Mouse (Mus musculus): ENCODE results near the gene Apol6. TPM values are rescaled to one million over a fixed set of nuclear protein-coding genes. Genes with fewer than 3 reads are reported as not detected.

Apol6 gene
- polyA plus RNA-seq, 1 experiment from 2014 or later: not detected

GRCm38 (mm10) chr15:77068439-77068861, 23.9 kb downstream of the Apol6 start:
- no peak overlapping the region for H3K9ac ChIP-seq (ENCODE audit: low read length)

GRCm38 (mm10) chr15:77069019-77069418, 24.5 kb downstream of the Apol6 start:
- Histone ChIP-seq H3K4me3 (ENCODE audit: low read depth, low read length) (no peak overlapping the region), H3K36me3 (ENCODE audit: control insufficient read depth, insufficient read depth, low read length) (no peaks in the 10 kb centered on the region), H3K27me3 (ENCODE audit: control insufficient read depth, insufficient read depth, low read length) (no peaks in the 10 kb centered on the region), H3K4me2 (ENCODE audit: low read depth, low read length, severe bottlenecking) (no peak overlapping the region), H3K9me3 (ENCODE audit: control insufficient read depth, low read length) (no peaks in the 10 kb centered on the region), H3K9ac (ENCODE audit: low read length) (no peak overlapping the region), H3K4me1 (replicated peaks; ENCODE audit: control insufficient read depth, insufficient read depth, low read length) (no peaks in the 10 kb centered on the region), H3K27ac (ENCODE audit: low read depth, low read length) (no peak overlapping the region)
- DNase-seq (ENCODE audit: low spot score): no peak
- no peak for ATAC-seq (replicated peaks; ENCODE audit: low FRiP score)
- WGBS: 90% methylated on average over 3 of the region's 3 CpGs

More at GRCm38 (mm10) chr15:77068439-77068861, 23.9 kb downstream of the Apol6 start:
- no peak for ATAC-seq (replicated peaks; ENCODE audit: low FRiP score)
- H3K4me2 ChIP-seq (ENCODE audit: low read depth, low read length, severe bottlenecking): no peak overlapping the region
- no peaks in the 10 kb centered on the region for H3K4me1 ChIP-seq (replicated peaks; ENCODE audit: control insufficient read depth, insufficient read depth, low read length)
- 76% methylated on average over 3 of the region's 3 CpGs for WGBS
- H3K36me3 ChIP-seq (ENCODE audit: control insufficient read depth, insufficient read depth, low read length): no peaks in the 10 kb centered on the region
- H3K27ac ChIP-seq (ENCODE audit: low read depth, low read length): no peak overlapping the region
- H3K9me3 ChIP-seq (ENCODE audit: control insufficient read depth, low read length): no peaks in the 10 kb centered on the region
- no peaks in the 10 kb centered on the region for H3K27me3 ChIP-seq (ENCODE audit: control insufficient read depth, insufficient read depth, low read length)
- no peak for DNase-seq (ENCODE audit: low spot score)
- H3K4me3 ChIP-seq (ENCODE audit: low read depth, low read length): no peak overlapping the region

- DNase-seq (ENCODE audit: low spot score) (no peak), ATAC-seq (replicated peaks; ENCODE audit: low FRiP score) (no peak)
- 89% methylated on average over 11 of the region's 11 CpGs for WGBS
- no peaks in the 10 kb centered on the region for H3K36me3 ChIP-seq (ENCODE audit: control insufficient read depth, insufficient read depth, low read length)
- no peak overlapping the region for H3K4me3 ChIP-seq (ENCODE audit: low read depth, low read length)
- H3K4me1 ChIP-seq (replicated peaks; ENCODE audit: control insufficient read depth, insufficient read depth, low read length): no peaks in the 10 kb centered on the region
- H3K4me2 ChIP-seq (ENCODE audit: low read depth, low read length, severe bottlenecking): no peak overlapping the region
- H3K27me3 ChIP-seq (ENCODE audit: control insufficient read depth, insufficient read depth, low read length): no peaks in the 10 kb centered on the region
- no peaks in the 10 kb centered on the region for H3K9me3 ChIP-seq (ENCODE audit: control insufficient read depth, low read length)
- H3K9ac ChIP-seq (ENCODE audit: low read length): no peak overlapping the region
- H3K27ac ChIP-seq (ENCODE audit: low read depth, low read length): no peak overlapping the region
Observed at GRCm38 (mm10) chr15:77070745-77071268, 26.3 kb downstream of the Apol6 start.

GRCm38 (mm10) chr15:77071501-77071900, 27.0 kb downstream of the Apol6 start:
- no peak overlapping the region for H3K4me3 ChIP-seq (ENCODE audit: low read depth, low read length)
- 29% methylated on average over 10 of the region's 10 CpGs for WGBS
- ATAC-seq (replicated peaks; ENCODE audit: low FRiP score) (no peak), DNase-seq (ENCODE audit: low spot score) (peak; percentile 65)
- H3K4me1 ChIP-seq (replicated peaks; ENCODE audit: control insufficient read depth, insufficient read depth, low read length): no peaks in the 10 kb centered on the region
- no peaks in the 10 kb centered on the region for H3K9me3 ChIP-seq (ENCODE audit: control insufficient read depth, low read length)
- H3K27ac ChIP-seq (ENCODE audit: low read depth, low read length): no peak overlapping the region
- no peak overlapping the region for H3K9ac ChIP-seq (ENCODE audit: low read length)
- H3K4me2 ChIP-seq (ENCODE audit: low read depth, low read length, severe bottlenecking): no peak overlapping the region
- H3K36me3 ChIP-seq (ENCODE audit: control insufficient read depth, insufficient read depth, low read length): no peaks in the 10 kb centered on the region; the same call in 1 of the 2 replicates
- H3K27me3 ChIP-seq (ENCODE audit: control insufficient read depth, insufficient read depth, low read length): no peaks in the 10 kb centered on the region

- no peak overlapping the region for H3K4me3 ChIP-seq (ENCODE audit: low read depth, low read length)
- ATAC-seq (replicated peaks; ENCODE audit: low FRiP score): no peak
- H3K4me1 ChIP-seq (replicated peaks; ENCODE audit: control insufficient read depth, insufficient read depth, low read length): no peaks in the 10 kb centered on the region
- H3K4me2 ChIP-seq (ENCODE audit: low read depth, low read length, severe bottlenecking): no peak overlapping the region
- no peak overlapping the region for H3K27ac ChIP-seq (ENCODE audit: low read depth, low read length)
- no peak overlapping the region for H3K9ac ChIP-seq (ENCODE audit: low read length)
- no peaks in the 10 kb centered on the region; the same call in 1 of the 2 replicates for H3K36me3 ChIP-seq (ENCODE audit: control insufficient read depth, insufficient read depth, low read length)
- no peaks in the 10 kb centered on the region for H3K27me3 ChIP-seq (ENCODE audit: control insufficient read depth, insufficient read depth, low read length)
- H3K9me3 ChIP-seq (ENCODE audit: control insufficient read depth, low read length): no peaks in the 10 kb centered on the region
- DNase-seq (ENCODE audit: low spot score): no peak
- WGBS: 74% methylated on average over 4 of the region's 4 CpGs
Observed at GRCm38 (mm10) chr15:77072556-77073163, 28.1 kb downstream of the Apol6 start.

- no peak overlapping the region for H3K4me2 ChIP-seq (ENCODE audit: low read depth, low read length, severe bottlenecking)
- DNase-seq (ENCODE audit: low spot score) (no peak), ATAC-seq (replicated peaks; ENCODE audit: low FRiP score) (no peak)
- H3K9me3 ChIP-seq (ENCODE audit: control insufficient read depth, low read length): no peaks in the 10 kb centered on the region
- no peak overlapping the region for H3K4me3 ChIP-seq (ENCODE audit: low read depth, low read length)
- 86% methylated on average over 3 of the region's 3 CpGs for WGBS
- no peaks in the 10 kb centered on the region; the same call in 1 of the 2 replicates for H3K36me3 ChIP-seq (ENCODE audit: control insufficient read depth, insufficient read depth, low read length)
- no peaks in the 10 kb centered on the region for H3K4me1 ChIP-seq (replicated peaks; ENCODE audit: control insufficient read depth, insufficient read depth, low read length)
- no peak overlapping the region for H3K27ac ChIP-seq (ENCODE audit: low read depth, low read length)
- no peak overlapping the region for H3K9ac ChIP-seq (ENCODE audit: low read length)
- H3K27me3 ChIP-seq (ENCODE audit: control insufficient read depth, insufficient read depth, low read length): no peaks in the 10 kb centered on the region
Observed at GRCm38 (mm10) chr15:77076523-77076922, 32.0 kb downstream of the Apol6 start.

- 95% methylated on average over 9 of the region's 9 CpGs for WGBS
- H3K27me3 ChIP-seq (ENCODE audit: control insufficient read depth, insufficient read depth, low read length): no peaks in the 10 kb centered on the region
- no peak for DNase-seq (ENCODE audit: low spot score)
- H3K4me3 ChIP-seq (ENCODE audit: low read depth, low read length): no peak overlapping the region
- ATAC-seq (replicated peaks; ENCODE audit: low FRiP score): no peak
- no peak overlapping the region for H3K4me2 ChIP-seq (ENCODE audit: low read depth, low read length, severe bottlenecking)
- no peaks in the 10 kb centered on the region; the same call in 1 of the 2 replicates for H3K4me1 ChIP-seq (replicated peaks; ENCODE audit: control insufficient read depth, insufficient read depth, low read length)
- no peak overlapping the region for H3K27ac ChIP-seq (ENCODE audit: low read depth, low read length)
- H3K9ac ChIP-seq (ENCODE audit: low read length): no peak overlapping the region
- no peaks in the 10 kb centered on the region; the same call in 1 of the 2 replicates for H3K36me3 ChIP-seq (ENCODE audit: control insufficient read depth, insufficient read depth, low read length)
- no peaks in the 10 kb centered on the region for H3K9me3 ChIP-seq (ENCODE audit: control insufficient read depth, low read length)
Observed at GRCm38 (mm10) chr15:77077906-77078305, 33.4 kb downstream of the Apol6 start.

GRCm38 (mm10) chr15:77078786-77079185, 34.3 kb downstream of the Apol6 start:
- Histone ChIP-seq H3K27ac (ENCODE audit: low read depth, low read length) (no peak overlapping the region), H3K4me1 (replicated peaks; ENCODE audit: control insufficient read depth, insufficient read depth, low read length) (no peaks in the 10 kb centered on the region; the same call in 1 of the 2 replicates), H3K9me3 (ENCODE audit: control insufficient read depth, low read length) (no peaks in the 10 kb centered on the region), H3K27me3 (ENCODE audit: control insufficient read depth, insufficient read depth, low read length) (no peaks in the 10 kb centered on the region), H3K4me3 (ENCODE audit: low read depth, low read length) (no peak overlapping the region), H3K9ac (ENCODE audit: low read length) (no peak overlapping the region), H3K4me2 (ENCODE audit: low read depth, low read length, severe bottlenecking) (no peak overlapping the region), H3K36me3 (ENCODE audit: control insufficient read depth, insufficient read depth, low read length) (no peaks in the 10 kb centered on the region; the same call in 1 of the 2 replicates)
- DNase-seq (ENCODE audit: low spot score) (no peak), ATAC-seq (replicated peaks; ENCODE audit: low FRiP score) (no peak)
- WGBS: 64% methylated on average over 3 of the region's 3 CpGs

Measured in forebrain, embryonic 11.5 days (tissue).